Mouse (Mus musculus) G1E (cell line): ENCODE measurements around the gene Arl6ip4.

ENCODE experiments used
- CTCF ChIP-seq: IDR thresholded peaks from 2 replicates; pipeline ENCODE4 v1.5.1; 2012; ENCODE audit warnings: low read depth, low read length, inconsistent platforms, mixed read lengths
- GATA1 ChIP-seq: IDR thresholded peaks from 2 replicates; pipeline ENCODE4 v1.6.1; 2012; ENCODE audit warnings: borderline replicate concordance, low read length, inconsistent platforms, mixed read lengths
- TAL1 ChIP-seq: conservative IDR thresholded peaks from 2 replicates; pipeline ENCODE4 v1.6.1; 2012; ENCODE audit warnings: low read depth, low read length, inconsistent platforms, mixed read lengths

GRCm38 (mm10) chr5:124115531-124115930, 358 bp upstream of the Arl6ip4 start:
- TF ChIP-seq CTCF (no peak), GATA1 (no peak), TAL1 (no peak)
